Mouse (Mus musculus): ENCODE results near the gene Kif3a.

DNA sequence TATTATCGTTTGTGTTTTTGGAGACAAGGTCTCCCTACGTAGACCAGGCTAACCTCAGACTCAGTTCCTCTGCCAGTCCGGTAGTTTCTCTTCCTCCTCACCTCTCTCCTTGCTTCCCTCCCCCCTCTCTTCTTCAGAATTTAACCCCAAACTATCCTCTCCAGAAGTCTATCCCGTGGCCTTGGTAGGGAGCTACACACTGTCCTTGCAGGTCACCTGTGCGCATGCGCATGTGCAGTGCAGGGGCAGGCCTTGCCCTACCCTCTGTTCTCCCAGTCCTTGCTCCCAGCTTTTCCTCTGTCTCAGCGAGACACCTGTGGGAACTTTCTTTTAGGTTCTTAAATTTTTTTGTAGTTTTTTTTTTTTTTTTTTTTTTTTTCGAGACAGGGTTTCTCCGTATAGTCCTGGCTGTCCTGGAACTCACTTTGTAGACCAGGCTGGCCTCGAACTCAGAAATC, 70.7 kb downstream of the Kif3a start:
- TF ChIP-seq POLR2A (IDR thresholded peaks at IDR 0.05; ENCODE audit: extremely low read depth, insufficient read depth, low read length), result no peak
- TF ChIP-seq CTCF (IDR thresholded peaks at IDR 0.05; ENCODE audit: extremely low read depth, insufficient read depth, low read length), result no peak
